Mouse (Mus musculus): Measurements from ENCODE around the gene Synpo2. TPM values are rescaled to one million over a fixed set of nuclear protein-coding genes. Genes with fewer than 3 reads are reported as not detected.

Synpo2 gene
- polyA plus RNA-seq, 1 experiment from 2014 or later: 5.3 TPM

DNA sequence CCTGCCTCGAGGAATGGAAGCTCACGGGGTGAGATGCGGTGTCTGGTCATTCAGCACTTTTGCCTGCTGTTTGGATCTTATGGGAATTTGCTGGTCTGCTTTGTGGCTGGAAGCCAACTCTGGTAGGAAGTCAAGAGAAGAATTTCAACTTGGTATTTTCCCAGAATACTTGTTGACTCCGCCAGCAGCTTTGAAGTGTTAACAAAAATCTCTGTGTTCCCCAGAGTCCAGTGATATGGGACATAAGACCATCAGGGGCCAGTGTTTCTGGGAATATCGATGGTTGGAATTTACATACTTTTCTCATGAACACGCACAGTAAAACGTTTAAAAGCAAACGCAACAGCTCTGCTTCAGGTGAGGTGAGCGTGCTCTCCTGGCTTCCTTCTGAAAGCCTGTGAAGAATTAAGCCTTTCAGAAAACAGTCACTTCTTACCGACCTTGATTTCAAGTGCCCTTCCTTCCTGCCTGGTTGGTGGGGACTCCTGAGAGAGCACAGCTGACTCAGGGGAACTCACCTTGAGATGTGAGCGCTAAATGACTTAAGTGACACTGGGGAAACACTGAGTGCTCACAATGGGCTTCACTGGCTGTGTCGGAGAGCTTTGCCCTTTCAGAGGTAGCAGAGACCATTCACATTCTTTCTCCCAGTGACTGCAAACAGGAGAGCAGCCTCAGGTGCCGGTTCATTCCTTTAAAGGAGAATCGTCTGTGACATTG lies 128.0 kb downstream of the Synpo2 start:
- Histone ChIP-seq H3K27ac (no peak overlapping the region), H3K4me2 (no peak overlapping the region), H3K36me3 (peaks cover 7% of the 10 kb centered on the region; the same call in 1 of the 2 replicates), H3K4me3 (replicated peaks) (no peak overlapping the region), H3K9me3 (no peaks in the 10 kb centered on the region), H3K9ac (replicated peaks) (no peak overlapping the region), H3K27me3 (no peaks in the 10 kb centered on the region), H3K4me1 (replicated peaks) (peaks cover 15% of the 10 kb centered on the region)
- 63% methylated on average over 14 of the region's 14 CpGs for WGBS
- no peak for ATAC-seq (ENCODE audit: insufficient number of reproducible peaks, insufficient read depth, low FRiP score, low TSS enrichment, low read depth)

DNA sequence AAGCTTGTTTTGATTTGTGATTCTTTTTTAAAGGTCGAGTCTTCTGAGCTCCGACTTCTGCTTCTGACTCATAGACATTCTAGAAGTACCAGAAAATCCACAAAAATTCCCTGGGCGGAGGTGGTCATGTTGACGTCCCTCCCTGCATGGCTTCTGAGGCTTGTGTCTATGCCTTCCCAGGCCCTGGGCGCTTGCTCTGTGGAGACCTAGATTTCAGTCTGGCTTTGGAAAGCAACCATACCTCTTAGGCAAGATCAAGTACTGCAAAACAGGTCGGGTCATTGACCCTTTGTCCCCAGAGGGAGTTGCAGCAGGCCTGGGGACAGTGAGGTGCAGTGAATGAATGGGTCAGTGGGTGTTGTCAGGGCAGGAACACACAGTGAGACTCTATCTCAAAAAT lies 131.6 kb downstream of the Synpo2 start:
- no peak for ATAC-seq (ENCODE audit: insufficient number of reproducible peaks, insufficient read depth, low FRiP score, low TSS enrichment, low read depth)
- 84% methylated on average over 6 of the region's 6 CpGs for WGBS
- no peak overlapping the region for H3K9ac ChIP-seq (replicated peaks)
- no peak overlapping the region for H3K4me3 ChIP-seq (replicated peaks)
- no peak overlapping the region for H3K4me2 ChIP-seq
- no peaks in the 10 kb centered on the region for H3K9me3 ChIP-seq
- H3K27ac ChIP-seq: no peak overlapping the region
- no peaks in the 10 kb centered on the region for H3K27me3 ChIP-seq
- no peaks in the 10 kb centered on the region for H3K36me3 ChIP-seq
- H3K4me1 ChIP-seq (replicated peaks): peaks cover 15% of the 10 kb centered on the region

DNA sequence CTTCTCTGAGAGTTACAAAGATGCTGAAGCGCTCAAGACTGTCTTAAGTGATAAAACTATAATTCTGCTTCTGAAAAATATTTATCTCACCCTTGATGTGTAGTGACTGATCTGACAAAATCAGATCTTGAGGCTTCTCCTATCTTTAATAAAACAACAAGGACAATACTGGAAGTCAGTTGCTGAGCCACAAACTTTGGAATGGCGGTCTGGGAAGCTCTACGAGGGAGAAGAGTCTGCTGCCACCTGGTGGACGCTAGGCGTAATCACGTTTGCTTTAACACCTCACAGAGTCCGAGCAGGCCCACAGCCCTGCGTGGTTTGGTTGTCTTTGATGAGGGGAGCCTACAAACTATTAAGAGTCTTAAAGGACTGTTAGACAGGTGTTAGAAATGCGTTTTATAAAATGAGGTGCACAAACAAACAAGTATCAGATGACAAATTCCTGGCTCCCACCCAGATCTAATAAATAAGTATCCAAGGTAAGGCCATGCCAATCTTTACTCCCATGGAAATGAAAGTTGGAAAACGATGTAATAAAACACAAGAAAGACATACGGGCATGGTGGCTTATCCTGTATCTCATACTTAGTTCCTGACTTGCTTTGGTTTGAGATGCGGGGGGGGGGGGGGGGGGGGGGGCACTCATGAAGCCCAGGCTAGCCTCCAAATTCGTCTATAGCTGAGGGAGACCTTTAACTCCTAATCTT lies 132.6 kb downstream of the Synpo2 start:
- ATAC-seq (ENCODE audit: insufficient number of reproducible peaks, insufficient read depth, low FRiP score, low TSS enrichment, low read depth): 0 out of 2 replicates have a peak, but pooled peaks have one; percentile 54
- H3K4me2 ChIP-seq: no peak overlapping the region
- no peaks in the 10 kb centered on the region for H3K36me3 ChIP-seq
- no peak overlapping the region for H3K4me3 ChIP-seq (replicated peaks)
- peaks cover 12% of the 10 kb centered on the region for H3K4me1 ChIP-seq (replicated peaks)
- WGBS: 24% methylated on average over 12 of the region's 13 CpGs
- H3K9me3 ChIP-seq: no peaks in the 10 kb centered on the region
- no peak overlapping the region for H3K27ac ChIP-seq
- H3K9ac ChIP-seq (replicated peaks): no peak overlapping the region
- no peaks in the 10 kb centered on the region for H3K27me3 ChIP-seq

DNA sequence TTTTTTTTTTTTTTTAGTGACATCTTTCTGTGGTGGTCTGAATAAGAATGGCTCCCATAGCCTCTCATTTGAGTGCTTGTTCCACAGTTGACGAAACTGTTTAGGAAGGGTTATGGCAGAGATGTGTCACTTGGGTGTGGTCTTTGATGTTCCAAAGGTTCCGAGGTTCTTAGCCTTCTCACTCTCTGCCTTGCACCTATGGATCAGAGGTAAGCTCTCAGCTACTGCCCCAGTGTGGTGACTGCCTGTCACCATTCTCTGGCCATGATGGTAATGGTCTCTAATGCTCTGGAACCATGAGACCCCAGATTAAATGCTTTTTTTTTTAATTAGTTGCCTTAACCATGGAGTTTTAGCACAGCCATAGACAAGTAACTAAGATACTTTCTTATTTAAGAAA lies 134.2 kb downstream of the Synpo2 start:
- H3K4me3 ChIP-seq (replicated peaks): no peak overlapping the region
- WGBS: 78% methylated on average over 2 of the region's 2 CpGs
- ATAC-seq (ENCODE audit: insufficient number of reproducible peaks, insufficient read depth, low FRiP score, low TSS enrichment, low read depth): no peak

DNA sequence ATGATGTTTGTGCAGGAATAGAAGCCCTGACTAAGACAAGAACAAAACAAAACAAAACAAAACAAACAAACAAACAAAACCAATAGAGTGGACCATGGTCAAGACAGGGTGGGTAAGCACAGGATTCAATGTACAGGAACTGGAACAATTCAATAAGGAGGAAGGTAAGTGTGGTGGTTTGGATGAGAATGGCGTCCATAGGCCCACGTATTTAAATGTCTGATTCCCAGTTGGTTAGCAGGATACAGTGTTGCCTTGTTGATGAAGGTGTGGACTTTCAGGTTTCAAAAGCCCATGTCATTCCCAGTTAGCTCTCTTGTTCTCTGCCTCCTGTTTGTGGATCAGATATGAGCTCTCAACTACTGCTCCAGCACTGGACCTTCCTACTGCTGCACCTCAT lies 140.8 kb downstream of the Synpo2 start:
- H3K9me3 ChIP-seq: no peaks in the 10 kb centered on the region
- H3K4me3 ChIP-seq (replicated peaks): no peak overlapping the region
- H3K27ac ChIP-seq: no peak overlapping the region
- no peaks in the 10 kb centered on the region for H3K36me3 ChIP-seq
- no peak for ATAC-seq (ENCODE audit: insufficient number of reproducible peaks, insufficient read depth, low FRiP score, low TSS enrichment, low read depth)
- WGBS: 94% methylated on average over 2 of the region's 2 CpGs
- H3K4me2 ChIP-seq: no peak overlapping the region
- peaks cover 18% of the 10 kb centered on the region for H3K4me1 ChIP-seq (replicated peaks)
- H3K9ac ChIP-seq (replicated peaks): no peak overlapping the region
- no peaks in the 10 kb centered on the region for H3K27me3 ChIP-seq

More for the DNA sequence above, 134.2 kb downstream of the Synpo2 start:
- Histone ChIP-seq H3K4me2 (no peak overlapping the region), H3K27me3 (no peaks in the 10 kb centered on the region), H3K4me1 (replicated peaks) (no peaks in the 10 kb centered on the region), H3K36me3 (no peaks in the 10 kb centered on the region), H3K27ac (no peak overlapping the region), H3K9me3 (no peaks in the 10 kb centered on the region), H3K9ac (replicated peaks) (no peak overlapping the region)

DNA sequence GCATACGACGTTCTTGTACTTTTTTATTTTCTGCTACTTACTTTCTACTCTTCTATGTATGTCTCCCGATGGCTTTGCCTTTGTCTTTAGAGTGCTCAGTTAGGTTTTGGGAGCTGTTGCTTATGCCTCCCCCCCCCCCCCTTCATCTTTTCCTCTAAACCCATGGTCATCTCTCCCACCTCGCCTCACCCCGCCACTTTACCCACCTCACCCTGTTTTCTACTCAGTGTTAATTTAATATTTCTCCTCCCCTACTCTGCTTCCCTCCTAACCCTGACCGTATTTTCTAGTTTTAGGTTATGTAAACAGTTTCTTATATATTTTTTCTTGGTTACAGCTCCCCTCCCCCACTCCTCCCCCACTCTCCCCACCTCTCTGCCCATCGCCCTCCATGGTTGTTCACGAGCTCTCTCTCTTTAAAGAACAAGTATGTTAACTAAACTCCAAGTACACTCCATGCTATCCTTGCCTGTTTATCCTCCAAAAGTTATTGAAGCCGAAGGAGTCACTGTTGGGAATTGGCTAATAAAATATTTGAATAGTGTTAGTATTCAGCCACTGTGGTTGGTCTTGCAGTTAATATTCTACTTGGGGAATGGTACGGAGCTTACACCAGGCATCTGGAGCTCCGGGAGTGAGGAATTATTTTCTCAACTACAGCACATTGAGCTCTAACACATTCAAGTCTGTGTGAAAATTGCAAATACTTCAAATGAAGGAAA lies 142.1 kb downstream of the Synpo2 start:
- Histone ChIP-seq H3K4me1 (replicated peaks) (peaks cover 18% of the 10 kb centered on the region), H3K27me3 (no peaks in the 10 kb centered on the region), H3K9ac (replicated peaks) (no peak overlapping the region), H3K9me3 (no peaks in the 10 kb centered on the region), H3K36me3 (no peaks in the 10 kb centered on the region), H3K4me3 (replicated peaks) (no peak overlapping the region), H3K4me2 (peak overlapping the region; percentile 39), H3K27ac (peak overlapping the region; percentile 78)
- WGBS: 54% methylated on average over 11 of the region's 11 CpGs
- peak; percentile 69 for ATAC-seq (ENCODE audit: insufficient number of reproducible peaks, insufficient read depth, low FRiP score, low TSS enrichment, low read depth)

DNA sequence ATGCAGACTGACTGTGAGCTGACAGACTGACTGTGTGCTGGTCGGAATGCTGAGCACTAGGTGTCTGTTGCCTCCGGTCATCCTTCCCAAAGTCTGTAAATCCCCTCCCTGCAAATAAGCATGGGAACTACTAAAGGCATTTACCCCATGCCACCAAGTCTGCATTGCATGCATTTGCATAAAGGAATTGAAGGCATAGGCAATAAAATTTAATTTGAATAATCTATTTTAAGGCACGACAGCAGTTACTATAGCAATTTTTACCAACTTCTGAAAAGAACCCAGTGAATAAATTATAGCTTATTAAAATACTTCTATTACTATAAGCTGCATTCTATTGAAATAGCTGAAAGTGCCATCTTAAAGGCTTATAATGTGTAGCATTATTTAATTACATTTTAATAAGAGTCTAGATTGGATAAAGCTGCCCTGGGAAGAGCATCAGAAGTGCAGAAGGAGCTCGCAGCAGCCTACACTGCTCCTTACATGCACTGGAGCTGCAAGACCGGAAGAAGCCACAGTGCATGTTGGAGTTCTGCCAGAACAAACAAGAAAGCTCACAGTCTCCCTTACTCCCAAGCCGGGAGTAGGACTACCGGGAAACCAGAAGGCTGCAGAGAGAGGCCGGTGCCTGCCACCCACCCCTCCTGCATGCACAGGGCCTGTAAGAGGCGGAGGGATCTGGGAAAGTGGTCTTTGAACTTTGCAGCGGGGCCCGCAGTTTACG lies 142.9 kb downstream of the Synpo2 start:
- H3K27ac ChIP-seq: peak overlapping the region; percentile 78
- no peaks in the 10 kb centered on the region for H3K9me3 ChIP-seq
- no peaks in the 10 kb centered on the region for H3K36me3 ChIP-seq
- no peak overlapping the region for H3K9ac ChIP-seq (replicated peaks)
- H3K4me3 ChIP-seq (replicated peaks): no peak overlapping the region
- WGBS: 39% methylated on average over 12 of the region's 12 CpGs
- peak overlapping the region; percentile 39 for H3K4me2 ChIP-seq
- no peaks in the 10 kb centered on the region for H3K27me3 ChIP-seq
- peaks cover 18% of the 10 kb centered on the region for H3K4me1 ChIP-seq (replicated peaks)
- ATAC-seq (ENCODE audit: insufficient number of reproducible peaks, insufficient read depth, low FRiP score, low TSS enrichment, low read depth): peak; percentile 81

DNA sequence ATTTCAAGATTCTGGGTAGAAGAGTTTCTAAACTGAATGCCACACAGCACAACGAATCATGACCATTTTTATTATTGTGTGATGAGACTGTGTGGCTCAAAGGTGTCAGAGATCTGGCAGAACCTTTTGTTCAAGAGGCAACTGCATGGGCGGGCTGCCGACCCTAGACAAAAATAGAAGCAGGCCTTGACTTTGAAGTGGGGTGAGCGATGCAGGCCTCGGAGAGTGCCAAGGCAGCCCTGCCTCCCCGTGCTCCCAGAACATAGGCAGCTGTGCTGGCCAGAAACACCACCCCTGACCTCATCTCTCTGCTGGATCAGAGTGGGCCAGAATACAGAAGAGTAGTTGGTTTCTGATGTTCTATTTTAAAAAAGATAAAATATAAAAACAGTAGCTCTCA lies 143.5 kb downstream of the Synpo2 start:
- no peak for ATAC-seq (ENCODE audit: insufficient number of reproducible peaks, insufficient read depth, low FRiP score, low TSS enrichment, low read depth)
- H3K4me2 ChIP-seq: no peak overlapping the region
- peaks cover 18% of the 10 kb centered on the region for H3K4me1 ChIP-seq (replicated peaks)
- no peaks in the 10 kb centered on the region for H3K36me3 ChIP-seq
- H3K9me3 ChIP-seq: no peaks in the 10 kb centered on the region
- H3K4me3 ChIP-seq (replicated peaks): no peak overlapping the region
- no peaks in the 10 kb centered on the region for H3K27me3 ChIP-seq
- peak overlapping the region; percentile 36; the same call in 1 of the 2 replicates for H3K27ac ChIP-seq
- WGBS: 37% methylated on average over 6 of the region's 6 CpGs
- no peak overlapping the region for H3K9ac ChIP-seq (replicated peaks)

DNA sequence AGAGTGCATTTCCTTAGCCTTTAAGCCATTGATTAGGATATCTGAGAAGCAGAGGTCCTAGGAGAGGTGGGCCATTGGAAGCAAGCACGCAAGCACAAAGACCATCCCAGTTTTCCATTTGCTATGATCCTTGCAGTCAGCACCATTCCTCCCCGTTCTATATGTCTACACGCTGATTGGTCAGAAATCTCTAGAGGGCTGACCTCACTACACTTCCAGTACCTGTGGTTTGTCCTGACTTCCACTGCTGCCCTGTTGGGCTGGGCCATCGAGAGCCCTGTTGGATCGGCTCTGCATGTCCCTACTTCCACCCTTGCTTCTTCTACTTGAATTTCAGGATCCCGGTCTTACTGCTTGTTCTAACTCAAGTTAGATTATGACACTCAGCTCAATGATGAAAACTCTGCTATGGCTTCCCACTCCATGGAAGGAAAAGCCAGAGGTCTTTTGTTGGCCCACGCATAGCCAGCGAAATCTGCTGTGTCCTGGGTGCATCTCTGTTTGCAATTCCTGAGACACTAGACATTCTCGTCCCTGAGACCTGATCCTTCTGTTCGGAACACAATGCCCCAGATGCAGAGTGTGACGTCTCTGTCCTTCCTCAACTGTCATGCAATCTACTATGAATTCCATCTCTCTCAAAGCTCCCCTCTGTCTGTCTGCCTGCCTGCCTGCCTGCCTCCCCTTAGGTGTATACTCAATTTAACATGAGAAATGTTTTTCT lies 146.5 kb downstream of the Synpo2 start:
- Histone ChIP-seq H3K27ac (no peak overlapping the region), H3K9ac (replicated peaks) (no peak overlapping the region)

DNA sequence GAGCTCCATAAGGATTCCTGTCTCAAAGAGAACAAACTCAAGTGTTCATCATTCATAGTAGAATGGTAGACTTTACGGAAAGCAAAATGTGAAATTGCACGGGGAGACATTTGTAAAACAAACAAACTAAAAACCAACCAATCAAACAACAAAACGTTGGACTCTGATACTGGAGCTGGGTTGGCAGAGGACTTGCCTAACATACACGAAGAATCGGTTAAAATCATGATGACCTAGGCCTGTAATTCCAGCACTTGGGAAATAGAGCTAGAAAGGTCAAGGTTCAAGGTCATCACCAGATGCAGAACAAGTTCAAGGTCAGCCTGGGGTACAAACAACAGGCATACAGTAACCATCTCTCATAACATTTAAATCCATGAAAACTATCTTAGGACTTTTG lies 147.7 kb downstream of the Synpo2 start:
- no peak for ATAC-seq (ENCODE audit: insufficient number of reproducible peaks, insufficient read depth, low FRiP score, low TSS enrichment, low read depth)
- no peak overlapping the region for H3K9ac ChIP-seq (replicated peaks)
- peaks cover 10% of the 10 kb centered on the region for H3K4me1 ChIP-seq (replicated peaks)
- H3K4me2 ChIP-seq: no peak overlapping the region
- no peaks in the 10 kb centered on the region for H3K36me3 ChIP-seq
- H3K9me3 ChIP-seq: no peaks in the 10 kb centered on the region
- H3K27ac ChIP-seq: no peak overlapping the region
- 93% methylated on average over 5 of the region's 5 CpGs for WGBS
- H3K27me3 ChIP-seq: no peaks in the 10 kb centered on the region
- no peak overlapping the region for H3K4me3 ChIP-seq (replicated peaks)

More for the DNA sequence above, 146.5 kb downstream of the Synpo2 start:
- H3K4me2 ChIP-seq: no peak overlapping the region
- H3K27me3 ChIP-seq: no peaks in the 10 kb centered on the region
- H3K9me3 ChIP-seq: no peaks in the 10 kb centered on the region
- no peak for ATAC-seq (ENCODE audit: insufficient number of reproducible peaks, insufficient read depth, low FRiP score, low TSS enrichment, low read depth)
- WGBS: 87% methylated on average over 11 of the region's 11 CpGs
- H3K4me3 ChIP-seq (replicated peaks): no peak overlapping the region
- H3K4me1 ChIP-seq (replicated peaks): peaks cover 18% of the 10 kb centered on the region
- H3K36me3 ChIP-seq: no peaks in the 10 kb centered on the region
